Mouse (Mus musculus) spleen, postnatal 36 days (tissue): ENCODE data around the gene Gnmt.

Source experiments
- DNase-seq, 2 experiments: peaks; one replicate each; pipeline ENCODE4 v3.0.0; 2022; ENCODE audit warnings: low spot score in 2 of 2, mixed read lengths in 1 of 2

Gene Gnmt

DNA sequence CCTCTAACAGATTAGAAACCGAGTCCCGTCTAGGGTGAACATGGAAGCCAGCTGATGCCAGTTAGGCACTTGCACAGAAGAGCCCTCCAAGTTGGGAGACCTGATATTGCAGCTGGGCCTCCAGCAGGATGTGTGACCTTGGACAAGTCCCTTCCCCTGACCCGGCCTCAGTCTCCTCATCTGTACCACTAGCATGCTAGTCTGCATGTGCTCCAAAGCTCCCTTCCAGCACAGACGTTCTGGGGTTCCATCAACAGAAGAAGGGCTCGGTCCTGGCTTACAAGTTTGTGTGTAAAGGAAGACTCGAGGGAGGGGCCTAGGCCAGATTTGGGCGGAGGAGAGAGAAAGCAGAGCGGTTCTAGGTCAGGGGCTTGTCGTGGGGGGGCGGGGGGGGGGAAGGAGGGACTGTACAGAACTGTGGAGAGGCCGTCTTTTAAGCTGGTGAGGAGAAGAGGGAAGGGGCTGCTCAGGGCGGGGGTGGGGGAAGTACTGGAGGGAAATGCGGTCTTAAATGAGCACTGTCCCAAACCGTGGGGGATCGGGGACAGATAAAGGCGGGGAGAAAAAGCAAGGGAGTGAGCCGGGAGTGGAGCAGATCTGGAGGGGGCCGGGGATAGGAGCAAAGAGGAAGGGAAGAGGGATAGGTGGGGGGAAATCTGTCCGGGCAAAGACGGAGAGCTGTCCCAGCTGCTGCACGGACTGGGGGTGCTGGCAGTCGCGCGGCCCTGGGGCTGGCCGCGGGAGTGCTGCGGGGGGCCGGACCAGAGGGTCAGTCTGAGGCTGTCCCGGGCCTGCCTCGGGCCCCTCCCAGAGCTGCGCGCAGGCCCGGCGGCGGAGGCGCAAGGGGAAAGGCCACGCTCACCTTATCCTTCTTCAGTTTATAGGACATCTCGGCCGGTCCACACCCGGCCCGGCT, 24.7 kb downstream of the Gnmt start:
- no peak for DNase-seq

DNA sequence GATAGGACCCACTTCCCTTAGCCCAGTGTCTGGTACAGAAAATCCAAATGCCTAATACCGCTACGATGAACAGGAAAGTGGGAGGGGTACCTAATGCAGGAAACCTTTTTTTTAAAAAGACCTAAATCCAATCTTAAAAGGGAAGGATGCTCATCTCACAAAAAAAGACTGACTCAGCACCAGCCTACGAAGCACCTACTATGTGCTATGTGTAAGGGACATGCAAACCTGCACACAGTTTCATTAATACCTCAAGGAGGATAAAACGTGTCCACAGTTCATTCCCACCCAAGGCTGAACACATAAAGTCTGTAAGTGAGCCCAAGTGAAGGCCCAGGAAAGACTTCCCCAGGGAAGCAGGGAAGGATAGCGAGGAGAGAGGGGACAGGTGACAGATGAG, 26.5 kb downstream of the Gnmt start:
- no peak for DNase-seq

DNA sequence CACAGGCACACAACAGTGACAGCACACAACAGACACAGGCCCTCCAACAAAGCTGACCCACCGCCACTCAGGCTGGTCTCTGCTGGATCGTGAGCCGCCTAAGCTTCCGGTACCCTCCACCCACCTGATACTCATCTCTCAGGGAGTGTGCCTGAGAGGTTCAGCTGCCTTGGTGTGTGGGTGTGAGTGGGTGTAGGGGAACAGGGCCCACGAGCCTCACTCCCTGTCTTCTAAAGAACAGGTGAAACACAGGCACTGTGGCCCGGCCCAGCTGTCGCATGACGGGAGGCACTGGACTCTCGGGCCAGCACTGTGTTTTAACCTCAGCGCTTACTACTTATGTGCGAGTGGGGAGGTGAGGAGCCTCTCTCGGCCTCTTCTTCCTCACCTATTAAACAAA, 26.9 kb downstream of the Gnmt start:
- DNase-seq, result no peak

DNA sequence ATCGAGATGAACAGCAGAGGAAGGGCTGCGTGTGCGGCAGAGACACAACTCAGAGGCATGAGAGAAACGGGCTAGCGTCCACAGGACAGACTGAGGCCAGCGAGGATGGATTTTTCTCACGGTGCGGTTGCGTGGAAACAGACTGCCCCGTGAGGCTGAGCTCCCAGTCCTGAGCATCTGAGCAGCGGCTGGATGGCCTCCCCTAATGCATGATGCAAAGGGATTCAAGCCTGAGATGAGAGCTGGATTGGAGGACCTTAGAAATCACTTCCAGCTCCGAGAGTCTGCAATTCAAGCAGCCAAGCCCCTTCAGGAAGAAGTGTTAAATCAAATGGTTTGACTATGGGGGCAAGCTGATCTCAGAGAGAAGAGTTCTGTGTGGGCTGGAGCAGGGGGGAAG, 27.5 kb downstream of the Gnmt start:
- no peak for DNase-seq

DNA sequence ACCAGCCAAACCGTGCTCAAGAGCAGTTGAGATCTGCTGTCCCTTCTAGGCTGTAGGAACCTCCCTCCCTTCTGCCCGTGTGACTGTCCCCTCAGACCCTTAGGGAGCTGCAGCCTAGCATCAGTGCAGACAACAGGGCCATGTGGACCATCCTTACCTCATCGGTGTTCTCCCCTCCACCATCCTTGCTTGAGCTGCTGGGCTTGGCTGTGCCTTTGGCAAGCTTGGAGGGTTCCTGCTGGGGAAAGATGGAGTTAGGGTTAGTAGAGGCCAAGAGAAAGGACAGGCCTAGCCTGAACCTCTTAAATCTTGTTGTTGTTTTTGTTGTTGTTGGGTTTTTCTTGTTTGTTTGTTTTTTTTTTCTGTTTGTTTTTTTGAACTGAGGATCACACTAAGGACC, 29.1 kb downstream of the Gnmt start:
- DNase-seq, result no peak

DNA sequence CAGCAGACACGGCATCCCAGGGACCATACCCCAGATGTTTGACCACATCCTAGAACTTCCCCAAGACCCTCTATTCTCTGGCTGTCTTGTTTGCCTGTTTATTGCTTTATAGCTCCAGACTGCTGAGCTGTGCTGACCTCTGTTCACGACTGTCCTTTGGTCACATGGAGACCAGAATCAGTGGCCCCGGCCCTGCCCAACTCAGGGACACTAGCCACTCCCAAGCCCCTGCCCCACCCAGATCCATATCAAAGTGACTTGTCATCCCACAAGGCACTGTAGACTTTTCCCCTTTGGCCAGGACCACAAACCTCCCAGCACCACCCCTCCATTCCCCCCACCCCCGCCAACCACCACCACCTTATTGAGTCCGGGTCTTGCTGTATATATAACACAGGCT, 29.7 kb downstream of the Gnmt start:
- DNase-seq, result no peak

DNA sequence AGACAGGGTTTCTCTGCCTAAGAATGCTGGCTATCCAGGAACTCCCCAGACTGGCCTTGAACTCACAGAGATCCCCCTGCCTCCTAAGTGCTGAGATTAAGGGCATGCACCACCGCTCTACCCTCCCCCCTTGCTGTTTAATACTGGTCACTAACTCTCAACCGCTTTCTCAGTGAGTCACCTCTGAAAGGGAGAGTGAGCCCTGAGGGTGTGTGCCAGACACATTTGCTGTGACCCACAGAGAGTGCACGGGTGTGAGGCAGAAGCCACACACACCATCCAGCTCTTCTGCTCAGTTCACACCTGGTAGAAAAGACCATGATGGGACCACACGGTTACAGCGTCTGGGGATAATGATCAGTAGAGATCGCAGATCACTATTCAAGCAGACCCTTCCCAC, 30.5 kb downstream of the Gnmt start:
- DNase-seq, result no peak

DNA sequence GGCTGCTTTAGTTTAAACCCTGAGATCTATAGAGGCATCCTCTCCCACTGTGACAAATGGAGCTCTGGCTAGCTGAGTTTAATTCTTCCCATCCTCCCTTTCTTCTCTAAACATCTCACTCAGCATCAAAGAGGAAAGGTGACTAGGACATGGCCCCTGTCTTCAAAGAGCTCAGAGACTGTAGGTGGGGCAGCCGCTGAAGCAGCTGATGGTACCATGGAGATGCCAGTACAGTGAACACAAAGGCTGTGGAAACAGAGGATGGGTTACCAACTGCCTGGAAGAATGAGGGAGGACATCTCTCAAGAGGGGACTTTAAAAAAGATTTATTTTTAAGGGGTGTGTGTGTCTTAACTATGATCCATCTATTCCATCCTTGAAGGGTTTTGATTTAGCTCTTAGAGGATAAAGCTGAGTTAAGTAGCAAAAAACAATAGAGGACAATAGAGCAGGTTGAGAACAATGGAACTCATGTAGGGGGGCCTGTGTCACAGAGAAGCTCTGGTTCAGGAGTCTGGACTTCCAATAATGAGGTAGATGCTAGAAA, 34.4 kb downstream of the Gnmt start:
- DNase-seq, result no peak

DNA sequence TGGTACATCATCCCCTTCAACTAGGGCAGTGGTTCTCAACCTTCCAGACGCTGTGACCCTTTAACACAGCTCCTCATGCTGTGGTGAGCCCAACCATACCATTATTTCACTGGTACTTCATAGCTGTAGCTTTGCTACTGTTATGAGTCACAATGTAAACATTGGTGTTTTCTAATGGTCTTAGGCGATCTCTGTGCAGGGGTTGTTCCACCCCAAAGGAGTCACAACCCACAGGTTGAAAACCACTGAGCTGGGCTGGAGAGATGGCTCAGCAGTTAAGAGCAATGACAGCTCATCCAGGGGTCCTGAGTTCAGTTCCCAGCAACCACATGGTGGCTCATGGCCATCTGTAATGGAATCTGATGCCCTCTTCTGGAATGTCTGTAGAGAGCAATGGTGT, 37.6 kb downstream of the Gnmt start:
- DNase-seq, result no peak

DNA sequence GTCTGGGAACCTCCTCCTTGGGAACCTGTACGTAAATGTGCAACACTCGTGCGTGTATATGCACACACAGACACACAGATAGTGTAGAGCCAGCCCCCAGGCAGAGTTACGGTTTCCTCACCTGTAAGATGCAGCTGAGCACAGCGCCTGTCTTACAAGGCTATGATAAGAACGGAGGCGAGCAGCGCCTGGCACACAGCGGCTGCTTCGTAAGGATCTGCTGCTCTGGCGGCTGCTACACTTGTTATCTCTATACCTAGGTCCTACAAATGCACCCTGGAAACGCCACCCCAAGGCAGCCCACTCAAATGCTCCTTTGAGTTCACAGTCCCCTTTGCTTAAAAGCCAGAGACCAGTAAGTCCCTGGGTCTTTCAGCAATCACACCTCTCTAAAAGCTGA, 38.3 kb downstream of the Gnmt start:
- DNase-seq, result no peak

DNA sequence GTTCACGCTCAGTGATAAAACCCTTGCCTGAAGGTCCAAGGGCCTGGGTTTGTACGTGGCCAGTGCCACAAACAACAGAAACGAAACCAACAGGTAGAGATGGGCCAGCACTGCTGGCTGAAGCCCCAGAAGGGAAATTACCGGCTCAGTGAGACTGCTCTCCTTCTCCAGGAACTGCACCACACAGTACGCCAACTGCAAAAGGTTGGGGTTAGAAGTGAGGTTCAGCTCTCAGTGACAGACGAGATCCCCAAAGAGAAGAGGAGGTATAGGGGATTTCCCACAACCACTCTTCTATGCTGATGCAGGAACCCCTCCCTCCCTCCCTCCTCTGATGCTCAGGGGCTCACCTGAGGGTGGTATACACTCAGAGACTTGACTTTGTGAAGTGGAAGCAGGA, 43.1 kb downstream of the Gnmt start:
- no peak for DNase-seq

DNA sequence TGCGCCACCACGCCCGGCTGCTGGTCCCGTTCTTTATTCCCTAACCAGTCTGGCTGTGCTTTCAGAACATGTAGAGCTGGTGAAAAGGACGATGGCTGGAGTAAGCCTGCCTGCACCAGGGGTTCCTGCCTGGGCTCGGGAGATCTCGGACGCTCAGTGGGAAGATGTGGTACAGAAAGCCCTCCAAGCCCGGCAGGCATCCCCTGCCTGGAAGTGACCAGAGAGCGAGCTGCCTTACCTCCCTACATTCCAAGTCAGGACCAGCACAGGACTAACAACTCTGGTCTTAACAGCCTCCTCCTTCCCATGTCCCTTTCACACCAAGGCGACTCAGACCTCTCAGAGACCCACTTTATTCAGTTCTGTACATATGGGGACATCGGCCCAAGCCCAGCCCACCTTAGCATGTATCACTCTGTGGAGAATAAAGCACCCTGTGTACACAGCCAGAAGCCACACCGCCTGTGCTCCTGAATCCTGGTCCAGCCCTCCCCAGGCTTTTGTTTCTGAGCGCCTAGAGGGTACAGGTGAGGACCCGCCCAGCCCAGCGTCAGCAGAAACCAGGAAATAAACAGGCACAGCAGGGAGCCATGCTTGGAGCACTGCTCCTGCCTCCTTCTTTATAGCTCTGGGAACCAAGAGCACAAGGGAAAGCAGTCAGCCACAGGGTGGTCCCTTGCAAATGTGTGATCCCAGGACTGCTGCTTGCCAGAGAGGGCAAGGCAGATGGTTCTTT, 46.1 kb downstream of the Gnmt start:
- DNase-seq, result no peak

DNA sequence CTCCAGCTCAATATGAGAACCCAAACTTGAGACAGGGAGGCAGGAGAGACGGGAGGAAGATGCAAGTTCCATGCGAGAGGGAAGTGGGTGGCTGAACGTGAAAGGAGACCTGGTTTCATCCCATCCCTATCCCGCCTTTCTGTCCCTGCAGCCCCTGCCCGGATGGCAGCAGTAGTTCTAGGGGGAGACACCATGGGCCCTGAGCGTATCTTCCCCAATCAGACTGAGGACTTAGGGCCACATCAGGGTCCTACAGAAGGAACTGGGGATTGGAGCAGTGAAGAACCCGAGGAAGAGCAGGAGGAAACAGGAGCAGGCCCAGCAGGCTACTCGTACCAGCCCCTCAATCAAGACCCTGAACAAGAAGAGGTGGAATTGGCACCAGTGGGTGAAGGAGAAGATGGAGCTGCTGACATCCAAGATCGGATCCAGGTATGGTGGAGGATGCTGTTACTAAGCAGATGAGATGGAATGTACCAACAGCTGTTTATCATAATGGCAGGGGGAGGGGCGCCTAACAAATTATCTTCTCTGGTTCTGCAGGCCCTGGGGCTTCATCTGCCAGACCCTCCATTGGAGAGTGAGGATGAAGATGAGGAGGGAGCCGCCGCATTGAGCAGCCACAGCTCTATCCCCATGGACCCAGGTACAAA, 47.4 kb downstream of the Gnmt start:
- no peak for DNase-seq

DNA sequence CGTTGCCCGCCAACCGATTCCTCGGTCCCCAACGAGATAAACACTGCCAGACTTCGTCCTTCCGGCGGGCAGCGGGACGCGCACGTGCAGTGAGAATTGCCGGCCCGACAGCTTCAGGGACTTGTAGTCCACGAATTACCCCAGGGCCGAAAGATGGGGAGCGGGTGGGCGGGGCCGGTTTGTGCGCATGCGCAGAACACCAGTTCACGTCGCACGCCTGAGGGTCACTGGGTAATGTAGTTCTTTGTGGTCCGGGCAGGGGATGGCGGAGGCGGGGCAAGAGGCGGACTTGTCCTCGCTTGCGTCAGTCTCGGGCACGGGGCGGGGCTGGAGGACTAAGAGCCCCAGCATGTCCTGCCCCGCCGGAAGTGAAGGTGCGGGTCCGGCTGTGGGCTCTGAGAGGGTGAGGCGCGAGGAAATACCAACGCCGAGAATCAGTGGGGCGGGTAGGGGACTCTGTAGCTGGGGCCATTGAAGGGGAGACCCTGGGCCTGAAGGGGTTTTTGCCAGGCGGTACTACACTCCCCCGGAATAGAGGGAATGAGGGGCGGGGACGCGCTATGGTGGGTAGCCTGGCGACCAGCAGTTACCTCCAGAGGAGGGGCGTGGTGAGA, 48.1 kb downstream of the Gnmt start, which contains the start of gene Klhdc3:
Klhdc3 (minus strand) TSS at position 155 of the 614 bp plus-strand sequence.
- peak; percentile 97 to 99 for DNase-seq

DNA sequence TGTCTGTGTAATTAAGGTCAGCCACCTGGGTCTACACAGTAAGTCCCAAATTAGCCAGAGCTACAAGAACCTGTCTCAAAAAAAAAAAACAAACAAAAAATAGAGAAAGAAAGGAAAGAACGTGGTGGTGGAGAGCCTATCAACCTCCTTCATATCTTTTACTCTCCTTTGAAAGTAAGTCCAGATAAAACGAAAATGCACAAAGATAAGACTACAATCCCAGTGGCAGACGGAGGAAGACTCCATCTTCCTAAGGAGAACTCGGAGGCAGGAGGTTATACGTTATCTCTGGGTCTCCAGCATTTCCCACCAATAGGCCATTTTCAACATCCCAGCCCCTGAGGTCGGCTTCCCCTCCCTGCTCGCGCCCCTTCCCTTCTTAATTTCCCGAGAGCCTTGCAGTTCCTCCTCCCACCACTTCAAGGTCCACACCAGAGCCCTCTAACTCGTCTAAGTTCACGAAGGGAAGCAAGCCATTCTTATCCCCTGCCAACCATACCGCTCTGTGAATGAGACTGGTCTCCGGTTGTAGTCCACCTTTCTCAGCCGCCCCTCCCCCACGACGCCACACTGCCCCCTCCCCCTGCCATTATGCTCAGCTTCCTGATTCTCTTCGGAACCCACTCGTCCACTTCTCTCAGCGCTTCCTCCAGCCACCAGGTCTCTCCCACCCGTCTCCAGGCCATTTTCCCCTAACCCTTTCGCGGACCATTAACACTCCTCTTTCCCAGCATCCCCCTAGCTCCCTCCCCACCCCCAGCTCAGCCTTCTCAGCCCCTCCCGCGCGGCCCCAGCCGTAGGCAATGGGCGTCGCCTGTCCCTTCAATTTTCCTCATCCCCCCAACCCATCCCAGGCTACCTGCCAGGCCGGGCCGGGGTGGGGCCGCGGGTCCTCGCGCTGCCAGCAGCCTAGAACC, 48.9 kb downstream of the Gnmt start:
- peak; percentile 38 to 45 for DNase-seq

DNA sequence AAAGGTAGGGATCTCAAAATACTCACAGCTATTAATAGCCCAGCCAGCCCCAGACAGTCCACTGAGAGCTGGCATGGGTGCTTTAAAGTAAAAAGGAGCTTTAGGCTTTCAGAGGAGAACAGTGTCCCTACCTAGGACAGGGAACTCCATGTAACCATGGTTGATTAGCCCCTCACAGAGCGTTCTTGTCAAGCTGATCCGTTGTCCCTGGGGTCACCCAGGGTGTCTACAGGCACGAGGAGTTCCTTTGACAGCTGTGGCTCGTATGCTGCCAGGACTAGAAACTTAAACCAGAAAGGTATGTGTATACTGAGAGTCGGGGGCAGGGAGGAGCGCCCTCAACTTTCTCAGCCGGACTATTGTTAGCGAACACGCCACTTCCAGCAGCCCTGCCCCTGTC, 50.1 kb downstream of the Gnmt start:
- no peak for DNase-seq

DNA sequence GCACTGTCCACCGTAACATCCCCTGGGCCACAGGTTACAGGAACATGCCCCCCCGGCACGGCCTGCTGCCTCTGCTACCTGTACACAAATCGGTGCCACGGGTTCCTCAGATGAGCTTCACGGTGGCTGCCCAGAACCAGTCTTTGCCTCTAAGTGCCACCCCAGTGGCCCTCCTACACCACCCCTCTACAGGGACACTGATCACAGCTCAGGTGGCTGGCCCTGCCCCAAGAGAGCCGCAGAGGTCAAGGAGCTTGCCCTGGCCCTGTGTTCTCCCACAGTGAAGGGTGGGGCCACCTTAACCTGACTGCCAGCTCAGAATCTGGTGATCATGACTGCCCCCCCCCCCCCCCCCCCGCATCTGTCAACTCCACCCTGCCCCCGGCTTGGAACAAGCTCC, 50.6 kb downstream of the Gnmt start, which contains the start of gene Mea1:
Mea1 (plus strand) TSS at position 378 of the 400 bp plus-strand sequence.
- no peak for DNase-seq
